Mouse (Mus musculus): ENCODE results near the gene Stfa3.
"Not testable (repeated sequence)": the region's sequence is repeated elsewhere in the genome, so short reads cannot be mapped to it uniquely, and the experiment has no call there.

The Stfa3 gene

DNA sequence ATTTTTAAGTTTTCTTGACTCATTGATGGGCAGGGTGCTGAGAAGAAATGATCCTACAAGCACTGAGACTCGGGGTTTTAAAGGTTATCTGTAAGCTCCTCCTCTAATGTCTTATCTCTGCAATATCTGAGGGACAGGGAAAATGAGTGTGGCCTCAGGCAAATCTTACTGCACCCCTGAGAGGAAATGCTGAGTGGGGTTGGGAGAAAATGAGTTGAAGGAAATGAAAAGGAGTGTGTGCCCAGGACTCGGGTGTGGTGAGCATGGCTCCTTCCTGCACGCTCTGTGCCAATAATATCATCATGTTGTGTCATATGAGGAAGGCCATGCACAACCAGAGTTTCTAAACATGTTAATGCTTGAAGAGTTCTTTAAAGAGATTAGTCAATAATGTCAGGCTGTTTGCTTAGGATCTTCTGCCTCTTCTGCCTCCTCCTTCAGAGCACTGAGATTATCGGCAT lies at the start of gene Stfa3:
Gene Stfa3 (minus strand): TSS at position 51 of the 461 bp plus-strand sequence.
- DNase-seq = no peak

DNA sequence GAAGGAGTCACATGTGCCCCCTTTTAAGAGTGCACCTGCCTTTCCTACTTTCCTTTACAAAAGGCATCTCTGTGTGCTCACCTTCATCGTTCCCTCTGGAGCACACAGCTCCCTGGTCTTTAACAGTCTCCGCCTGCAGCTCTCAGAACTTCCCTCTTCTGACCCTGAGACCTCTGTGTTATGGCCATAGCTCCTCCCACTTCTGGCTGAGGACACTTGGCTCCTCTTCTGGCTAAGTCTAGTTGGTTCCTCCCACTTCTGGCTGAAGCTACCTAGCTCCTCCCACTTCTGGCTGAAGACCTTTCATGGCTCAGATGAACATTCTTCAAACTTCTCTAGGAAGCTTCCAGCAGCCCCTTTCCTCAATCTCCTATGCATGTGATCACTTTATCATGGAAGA lies 47.1 kb upstream of the Stfa3 start:
- no peak for DNase-seq

DNA sequence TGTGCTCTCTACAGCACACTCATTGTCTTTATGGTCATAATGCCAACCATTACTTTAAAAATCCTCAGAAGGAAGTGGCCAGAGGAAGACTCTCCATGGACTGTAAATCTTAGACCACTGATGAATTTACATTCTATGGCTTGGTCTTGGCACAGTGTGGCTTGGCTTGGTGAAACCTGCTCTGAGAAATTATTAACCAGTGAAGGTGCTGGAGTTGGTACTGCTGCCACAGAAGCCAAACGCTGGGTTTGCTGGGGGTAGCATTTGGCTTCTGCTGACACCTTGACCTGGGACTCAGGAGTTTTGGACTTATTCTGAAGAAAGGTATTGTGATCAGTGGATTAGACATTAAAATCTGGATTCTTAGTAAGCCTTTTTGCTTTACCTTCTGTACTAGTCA lies 37.2 kb upstream of the Stfa3 start:
- no peak for DNase-seq

DNA sequence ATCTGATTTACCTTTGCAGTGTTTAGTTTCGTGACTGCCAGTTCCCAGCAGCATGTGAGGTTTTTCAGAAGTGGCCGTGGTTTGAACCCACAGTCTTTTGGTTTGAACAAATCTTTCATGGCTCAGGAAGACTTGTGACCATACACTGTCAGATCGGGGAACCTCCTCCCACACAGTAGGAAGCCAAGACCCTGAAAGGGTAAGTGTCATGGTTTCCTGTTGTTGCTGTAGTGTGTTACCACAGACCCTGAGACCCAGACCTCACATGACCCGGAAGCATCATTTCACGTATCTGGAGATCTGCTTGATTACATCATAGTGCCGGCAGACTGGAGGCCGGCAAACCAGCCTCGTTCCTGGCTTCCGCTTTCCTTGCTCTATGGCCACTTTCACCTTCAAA lies 21.7 kb upstream of the Stfa3 start:
- no peak for DNase-seq

DNA sequence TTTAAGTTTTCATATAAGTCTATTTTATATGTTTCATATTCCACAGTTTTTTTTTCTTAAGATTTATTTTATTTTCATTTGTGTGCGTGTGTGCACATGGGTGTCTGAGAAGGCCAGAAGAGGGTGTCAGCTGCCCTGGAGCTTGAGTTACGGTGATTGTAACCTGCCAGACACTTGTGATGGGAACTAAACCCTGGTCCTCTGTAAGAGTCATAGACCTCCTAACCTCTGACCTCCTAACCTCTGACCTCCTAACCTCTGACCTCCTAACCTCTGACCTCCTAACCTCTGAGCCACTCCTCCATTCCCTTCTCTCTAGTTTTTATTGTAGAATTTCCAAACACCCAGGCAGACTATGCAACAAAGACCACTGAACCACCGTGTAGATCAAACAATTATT lies 20.3 kb upstream of the Stfa3 start:
- no peak for DNase-seq

DNA sequence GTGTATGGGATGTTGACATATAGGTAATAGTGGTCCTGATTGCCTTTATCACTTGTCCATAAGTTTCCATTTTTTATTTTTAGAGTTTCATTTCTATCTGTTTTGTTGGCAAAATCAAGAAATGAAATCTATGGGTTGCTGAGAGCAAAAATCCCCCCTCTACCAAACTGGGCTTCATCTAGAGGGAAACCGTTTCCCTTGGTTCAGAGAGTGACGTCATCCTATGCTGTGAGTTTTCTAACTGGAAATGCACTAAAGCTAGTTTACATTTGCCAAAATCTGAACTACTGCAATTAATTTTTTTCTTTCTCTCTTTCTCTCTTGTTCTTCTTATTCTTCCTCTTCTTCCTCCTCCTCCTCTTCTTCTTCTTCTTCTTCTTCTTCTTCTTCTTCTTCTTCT lies 19.7 kb upstream of the Stfa3 start:
- DNase-seq = no peak

DNA sequence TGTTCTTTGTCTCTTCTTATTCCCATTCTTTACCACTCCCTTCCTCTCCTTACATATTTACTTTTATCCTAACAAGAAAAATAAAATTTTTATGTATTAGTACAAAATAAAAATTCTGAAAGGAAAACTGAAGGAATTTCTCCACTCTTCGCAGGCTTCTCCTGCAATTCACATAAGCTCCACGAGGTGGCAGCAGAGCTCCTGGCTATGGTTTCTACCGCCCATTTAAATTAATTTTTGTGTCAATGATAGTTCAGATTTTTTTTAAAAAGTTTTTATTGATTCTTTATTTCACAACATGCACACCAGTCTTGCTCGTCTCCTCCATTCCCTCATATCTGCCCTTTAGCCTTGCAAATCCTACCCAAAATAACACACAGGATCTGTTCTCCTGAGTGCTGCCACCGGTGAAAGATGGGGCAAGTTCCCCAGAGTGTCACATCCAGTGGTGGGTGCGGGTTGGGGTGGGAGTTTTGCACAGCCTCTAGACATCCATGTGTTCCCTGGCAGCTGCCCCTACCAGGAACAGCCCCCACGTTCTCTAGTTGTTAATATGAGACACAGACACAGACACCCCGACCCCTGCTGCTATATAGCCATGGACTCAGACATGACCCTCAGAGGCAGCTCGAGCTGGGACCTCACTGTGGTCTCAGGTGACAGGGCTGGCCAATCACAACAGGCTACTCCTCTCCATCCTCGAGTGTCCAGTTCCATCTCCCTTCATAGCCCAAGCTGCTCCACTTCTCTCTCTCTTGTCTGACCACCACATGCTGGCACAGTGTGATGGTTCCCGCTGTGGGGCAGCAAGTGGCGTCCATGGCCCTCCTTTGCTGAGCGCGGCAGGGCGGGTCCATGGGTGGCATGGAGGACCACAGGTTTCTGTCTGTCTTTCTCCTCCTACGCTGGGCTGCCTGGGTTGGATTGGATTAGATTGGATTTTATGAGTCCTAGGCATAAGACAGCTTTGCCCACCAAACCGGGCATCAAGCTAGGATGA lies 18.3 kb upstream of the Stfa3 start:
- DNase-seq = peak; percentile 55 to 61

DNA sequence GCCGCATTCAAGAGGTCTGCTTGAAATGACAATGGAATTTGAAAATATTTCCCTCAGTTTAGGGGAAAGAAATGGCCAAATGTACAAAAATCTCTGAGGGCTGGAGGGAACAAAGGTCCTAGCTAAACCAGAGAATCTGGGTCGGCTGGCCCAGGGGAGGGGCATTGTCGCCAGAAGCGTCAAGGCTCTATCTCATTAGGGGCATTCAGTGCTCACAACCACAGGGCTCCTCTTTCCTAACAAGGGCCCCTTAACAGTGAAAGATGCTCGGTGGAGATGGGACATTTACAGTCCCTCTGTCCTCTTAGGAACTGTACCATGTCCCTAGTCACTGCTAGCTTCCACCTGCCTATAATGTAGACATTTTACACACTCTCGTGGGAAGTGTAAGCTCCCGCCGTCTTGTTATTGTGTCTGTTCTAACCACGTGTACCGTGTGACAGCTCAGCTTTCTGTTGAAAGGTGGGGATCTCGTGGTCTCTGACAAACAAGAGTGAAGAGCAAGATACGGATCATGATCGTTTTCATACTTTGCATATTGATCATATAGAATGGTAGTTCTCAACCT lies 16.0 kb upstream of the Stfa3 start:
- no peak for DNase-seq

DNA sequence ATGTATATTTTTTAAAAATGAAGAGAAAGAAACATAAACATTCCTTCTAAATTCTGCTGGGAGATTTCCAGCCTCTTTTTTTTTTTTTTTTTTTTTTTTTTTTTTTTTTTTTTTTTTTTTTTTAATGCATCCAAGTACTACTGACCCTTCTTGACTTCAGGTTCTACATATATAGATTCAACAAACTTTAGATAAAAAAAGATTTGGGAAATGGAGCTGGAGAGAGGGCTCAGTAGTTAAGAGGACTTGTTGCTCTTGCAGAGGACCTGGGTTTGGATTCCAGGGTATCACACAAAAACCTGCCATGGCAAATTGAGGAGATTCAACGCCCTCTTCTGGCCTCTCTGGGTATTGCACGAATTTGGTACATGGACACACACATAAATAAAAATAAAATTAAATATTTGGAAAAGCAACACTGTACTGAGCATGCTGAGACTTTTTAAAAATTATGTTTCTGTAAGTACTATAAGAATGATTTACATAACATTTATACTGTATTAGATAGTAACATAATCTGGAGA lies 14.8 kb upstream of the Stfa3 start:
- peak; percentile 6 to 36 for DNase-seq

DNA sequence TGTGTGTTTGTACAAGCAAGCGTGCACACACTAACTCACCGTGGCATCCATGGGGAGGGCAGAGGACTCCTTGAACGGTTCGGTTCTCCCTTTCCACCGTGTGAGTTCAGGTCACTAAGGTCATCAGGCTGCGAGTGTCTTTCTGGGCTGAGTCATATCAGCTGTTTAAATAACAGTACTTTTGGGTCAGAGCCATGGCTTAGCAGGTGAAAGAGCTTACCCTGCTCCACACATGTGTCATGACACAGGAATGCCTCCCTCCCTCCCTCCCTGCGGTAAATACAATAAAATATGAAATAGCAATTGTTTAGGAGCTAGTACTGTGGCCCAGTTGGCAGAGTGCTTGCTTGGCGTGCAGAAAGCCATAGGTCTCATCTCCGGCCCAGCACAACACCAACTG lies 14.2 kb upstream of the Stfa3 start:
- DNase-seq = no peak

DNA sequence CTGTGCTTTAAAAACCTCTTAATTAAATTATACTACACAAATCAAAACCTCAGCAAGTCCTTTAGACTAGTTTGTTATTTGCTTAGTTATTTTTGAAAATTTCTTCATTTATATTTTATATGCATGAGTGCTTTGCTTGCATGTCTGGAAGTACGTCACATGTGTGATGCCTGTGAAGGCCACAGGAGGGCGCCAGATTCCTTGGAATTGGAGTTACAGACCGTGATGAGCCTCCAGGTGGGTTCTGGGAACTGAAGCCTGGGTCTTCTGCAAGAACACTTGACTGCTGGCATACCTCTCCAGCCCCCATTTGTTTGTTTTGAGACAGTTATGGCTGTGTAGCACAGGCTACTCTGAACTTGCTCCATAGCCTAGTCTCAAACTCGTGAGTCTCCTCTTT lies 13.7 kb upstream of the Stfa3 start:
- DNase-seq = peak; percentile 6 to 14

DNA sequence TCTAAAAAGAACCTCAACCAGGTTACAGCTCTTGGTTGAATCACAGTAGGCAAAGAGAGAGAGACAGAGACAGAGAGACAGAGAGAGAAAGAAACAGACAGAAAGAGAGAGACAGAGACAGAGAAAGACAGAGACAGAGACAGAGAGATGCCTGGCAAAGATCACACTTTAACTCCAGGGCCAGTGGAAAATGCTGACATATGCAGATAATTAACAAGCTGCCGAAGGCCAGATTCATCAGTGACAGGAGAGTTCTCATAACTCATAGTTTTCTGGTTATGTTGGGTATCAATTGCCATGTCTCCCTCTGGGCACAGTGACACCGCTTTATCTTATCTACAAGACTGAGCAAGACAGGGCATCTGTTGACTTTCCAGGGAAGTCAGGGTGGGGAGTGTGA lies 12.7 kb upstream of the Stfa3 start:
- no peak for DNase-seq

DNA sequence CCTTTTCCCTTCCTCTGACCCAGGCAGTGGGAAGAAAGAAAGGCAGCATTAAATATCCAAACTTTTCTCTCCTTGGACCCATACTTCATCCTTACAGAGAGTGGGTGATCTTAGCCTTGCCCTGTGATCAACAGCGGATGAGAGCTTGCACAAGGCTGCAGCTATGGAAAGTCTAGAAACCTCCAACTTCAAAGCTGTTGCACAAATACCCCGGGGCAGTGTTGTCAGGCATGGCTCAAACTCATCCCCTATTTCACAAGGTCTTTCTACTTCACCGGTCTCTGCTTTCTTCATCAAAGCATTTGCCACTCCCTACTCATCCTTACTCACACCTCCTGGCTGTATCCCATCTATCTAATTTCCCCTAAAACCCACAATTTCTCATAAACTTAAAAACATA lies 10.2 kb upstream of the Stfa3 start:
- no peak for DNase-seq

DNA sequence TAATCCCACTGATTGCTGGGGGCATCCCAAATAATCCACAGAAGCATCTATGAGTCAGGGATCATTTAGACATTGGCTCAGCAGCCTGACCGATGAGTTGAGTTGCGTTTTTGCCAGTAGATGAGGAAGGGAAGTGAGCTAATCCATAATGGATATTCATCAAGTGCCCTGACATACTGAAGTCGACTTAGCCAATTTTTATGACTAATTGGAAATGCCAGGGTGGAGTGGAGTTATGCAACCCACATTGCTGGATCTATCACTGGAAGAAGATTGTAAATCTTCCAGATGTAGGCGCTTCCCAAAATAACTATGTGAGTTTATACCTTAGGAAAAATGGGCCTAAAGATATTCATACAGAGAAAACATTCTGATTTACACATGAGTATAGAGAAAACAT lies 8.9 kb upstream of the Stfa3 start:
- no peak for DNase-seq

DNA sequence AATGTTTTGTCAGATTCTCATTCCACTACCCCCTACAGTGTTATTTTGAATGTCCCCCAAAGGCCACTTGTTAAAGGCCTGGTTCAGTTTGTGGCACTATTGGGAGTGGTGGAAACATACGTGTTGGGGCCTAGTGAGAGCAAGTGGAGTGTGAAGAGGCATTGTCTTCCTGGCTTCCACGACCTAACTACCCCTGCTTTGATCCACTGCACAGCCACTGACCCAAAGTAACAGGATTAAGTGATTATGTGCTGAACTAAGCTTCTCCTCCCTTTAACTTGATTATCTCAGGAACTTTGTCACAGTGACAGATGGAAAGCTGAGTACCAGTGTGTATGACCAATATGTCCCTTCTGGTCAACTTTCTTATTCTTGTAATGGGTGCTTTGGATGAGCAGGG lies 5.2 kb upstream of the Stfa3 start:
- DNase-seq = no peak

DNA sequence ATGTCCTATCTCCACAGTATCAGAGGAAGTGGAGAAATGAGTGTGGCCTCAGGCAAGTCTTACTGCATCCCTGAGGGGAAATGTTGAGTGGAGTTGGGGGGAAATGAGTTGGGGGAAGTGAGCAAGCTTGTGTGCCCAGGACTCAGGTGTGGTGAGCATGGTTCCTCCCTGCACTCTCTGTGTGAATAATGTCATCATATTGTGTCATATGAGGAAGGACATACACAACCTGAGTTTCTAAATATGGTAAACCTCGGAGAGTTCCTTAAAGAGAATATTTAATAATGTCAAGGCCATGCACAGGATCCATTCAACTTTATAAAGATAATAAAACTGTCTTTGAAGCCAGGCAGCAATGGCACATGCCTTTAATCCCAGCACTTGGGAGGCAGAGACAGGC lies 34.2 kb downstream of the Stfa3 start:
- DNase-seq = not testable (repeated sequence)

DNA sequence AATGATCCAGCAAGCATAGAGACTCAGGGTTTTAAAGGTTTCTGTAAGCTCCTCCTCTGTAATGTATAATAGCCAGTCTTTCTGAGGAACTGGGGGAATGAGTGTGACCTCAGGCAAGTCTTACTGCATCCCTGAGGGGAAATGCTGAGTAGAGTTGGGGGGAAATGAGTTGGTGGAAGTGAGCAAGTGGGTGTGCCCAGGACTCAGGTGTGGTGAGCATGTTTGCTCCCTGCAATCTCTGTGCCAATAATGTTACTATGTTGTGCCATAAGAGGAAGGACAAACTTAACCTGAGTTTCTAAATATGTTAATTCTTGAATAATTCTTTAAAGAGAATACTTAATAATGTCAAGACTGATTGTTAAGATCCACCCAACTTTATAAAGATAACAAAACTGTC lies 46.8 kb downstream of the Stfa3 start, which contains the start of gene Stfa2:
Gene Stfa2 (minus strand): TSS at position 101 of the 400 bp plus-strand sequence.
- no peak for DNase-seq

Data from cerebellum, postnatal 14 days (tissue).